Mouse (Mus musculus) ES-E14 (cell line): ENCODE measurements around the gene Nek8. TPM values are rescaled to one million over a fixed set of nuclear protein-coding genes. Genes with fewer than 3 reads are reported as not detected.

Experiments
- DNase-seq: peaks from one replicate; pipeline ENCODE4 v3.0.0-alpha.2; 2013; ENCODE audit warnings: low read depth, low spot score
- H3K27ac ChIP-seq: 2 replicates; pipeline ENCODE4 v1.5.1; 2012; ENCODE audit warnings: low read depth, mild to moderate bottlenecking, low read length, moderate library complexity, mixed read lengths; ENCODE audit not compliant: poor library complexity, insufficient read depth, severe bottlenecking
- H3K36me3 ChIP-seq: 2 replicates; pipeline ENCODE4 v1.6.1; 2012; ENCODE audit warnings: mild to moderate bottlenecking, low read length, moderate library complexity, mixed read lengths; ENCODE audit not compliant: control insufficient read depth, poor library complexity, insufficient read depth, severe bottlenecking
- H3K4me1 ChIP-seq, 2 experiments: fragments of 150-350 bp in 1 of 2; sonication (generic) in 1 of 2; 2 replicates each; pipeline ENCODE4 v1.6.1; 2012; ENCODE audit warnings: low read length in 2 of 2, mild to moderate bottlenecking in 1 of 2, mixed read lengths in 1 of 2; ENCODE audit not compliant: control insufficient read depth in 2 of 2, insufficient read depth in 2 of 2, poor library complexity in 1 of 2
- H3K4me3 ChIP-seq, 2 experiments: fragments of 150-350 bp in 1 of 2; sonication (generic) in 1 of 2; 2 replicates each; pipeline ENCODE4 v1.5.1; 2012; ENCODE audit warnings: low read length in 2 of 2, low read depth in 1 of 2, mild to moderate bottlenecking in 1 of 2, mixed read lengths in 1 of 2; ENCODE audit not compliant: insufficient read depth in 1 of 2, poor library complexity in 1 of 2, severe bottlenecking in 1 of 2
- H3K9ac ChIP-seq: 2 replicates; pipeline ENCODE4 v1.6.1; 2012; ENCODE audit warnings: low read depth, mild to moderate bottlenecking, low read length, mixed read lengths; ENCODE audit not compliant: poor library complexity, insufficient read depth, severe bottlenecking
- H3K9me3 ChIP-seq: fragments of 150-350 bp; sonication (generic); 2 replicates; pipeline ENCODE4 v1.6.1; 2012; ENCODE audit warnings: low read depth, mild to moderate bottlenecking, low read length; ENCODE audit not compliant: control insufficient read depth, insufficient read depth
- CHD2 ChIP-seq: IDR thresholded peaks from 2 replicates; pipeline ENCODE4 v1.6.1; 2014; ENCODE audit warnings: mild to moderate bottlenecking, low read depth, low read length, inconsistent platforms
- HCFC1 ChIP-seq: IDR thresholded peaks from 2 replicates; pipeline ENCODE4 v1.6.1; 2012; ENCODE audit warnings: low read length, inconsistent platforms, borderline replicate concordance; ENCODE audit not compliant: insufficient read depth
- MAFK ChIP-seq: IDR thresholded peaks from 2 replicates; pipeline ENCODE4 v1.6.1; 2014; ENCODE audit warnings: mild to moderate bottlenecking, low read depth, low read length, inconsistent platforms; ENCODE audit not compliant: insufficient read depth
- ZC3H11A ChIP-seq: IDR thresholded peaks from 2 replicates; pipeline ENCODE4 v1.6.1; 2012; ENCODE audit warnings: low read depth, mild to moderate bottlenecking, inconsistent platforms, low read length, borderline replicate concordance
- ZNF384 ChIP-seq: IDR thresholded peaks from 2 replicates; pipeline ENCODE4 v1.6.1; 2012; ENCODE audit warnings: low read depth, low read length, inconsistent platforms
- in situ Hi-C, 2 experiments: fragments of 600-800 bp; cut with MboI; formaldehyde crosslinking; loops; one replicate each; pipeline ENCODE4 v1.15.1; 2025; ENCODE audit warnings: low sequenced_read_pairs in 2 of 2, inconsistent platforms in 1 of 2; ENCODE audit not compliant: unreplicated experiment in 2 of 2
- total RNA-seq: library from RNA; depleted of rRNA; stranded (reverse); fragments of 300-350 nt; gene quantifications from 2 replicates; pipeline ENCODE4 v1.2.3, GENCODE M21; 2012; rRNA removed

Nek8 gene
- 15.3 and 25.4 TPM in 2 replicates for total RNA-seq

- no peaks in the 10 kb centered on the region for H3K9me3 ChIP-seq
- in situ Hi-C loops: no loop called here
- peak within 1 kb of the TSS; percentile 84 for H3K9ac ChIP-seq
- H3K4me1 ChIP-seq: peaks cover 0 to 8% of the 10 kb centered on the region in 2 experiments; a peak in 1 of 4 replicates
- TF ChIP-seq CHD2: no peak
- no peak for TF ChIP-seq ZNF384
- TF ChIP-seq MAFK: no peak
- TF ChIP-seq HCFC1: no peak
- TF ChIP-seq ZC3H11A: no peak
- H3K36me3 ChIP-seq: peaks cover 20% of the 10 kb centered on the region
- H3K27ac ChIP-seq: peak within 1 kb of the TSS; percentile 79
- H3K4me3 ChIP-seq: peak within 1 kb of the TSS; percentile 88 to 90
- DNase-seq: peak; percentile 94
Measured at GRCm38 (mm10) chr11:78176402-78176862, at the start of gene Nek8, which contains the start of gene Tlcd1. Gene Nek8, minus strand, starts transcription at chr11:78176675. Gene Tlcd1, plus strand, starts transcription at chr11:78176711.

DNA sequence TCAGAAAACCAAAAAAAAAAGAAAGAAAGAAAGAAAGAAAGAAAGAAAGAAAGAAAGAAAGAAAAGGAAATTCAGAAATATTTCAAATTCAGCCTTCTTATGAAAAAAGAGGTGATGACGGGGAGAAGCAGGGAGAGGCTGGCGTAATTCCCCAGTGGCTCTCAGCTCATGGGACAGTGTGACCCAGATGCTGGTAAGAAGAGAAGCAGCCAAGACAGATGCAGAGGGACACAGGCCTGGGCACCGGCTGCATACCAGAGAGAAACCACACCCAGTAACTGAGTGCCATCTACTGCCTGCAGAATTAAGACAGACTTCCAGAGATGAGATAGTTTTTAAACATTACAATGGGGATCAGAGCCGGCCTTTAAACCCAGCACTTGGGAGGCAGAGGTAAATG lies 47.1 kb upstream of the Nek8 start:
- Histone ChIP-seq H3K36me3 (peaks cover 81% of the 10 kb centered on the region), H3K4me1 (no peaks in the 10 kb centered on the region), H3K27ac (no peak overlapping the region), H3K4me3 (no peak overlapping the region), H3K9me3 (no peaks in the 10 kb centered on the region), H3K9ac (no peak overlapping the region)
- no peak for DNase-seq
- in situ Hi-C loops: no loop called here
- TF ChIP-seq ZC3H11A: no peak
- no peak for TF ChIP-seq HCFC1
- TF ChIP-seq MAFK: no peak
- no peak for TF ChIP-seq CHD2
- TF ChIP-seq ZNF384: no peak

- no peak for DNase-seq
- no peaks in the 10 kb centered on the region for H3K9me3 ChIP-seq
- no peak overlapping the region for H3K27ac ChIP-seq
- TF ChIP-seq MAFK: no peak
- no peak for TF ChIP-seq CHD2
- TF ChIP-seq ZNF384: no peak
- no peak for TF ChIP-seq HCFC1
- TF ChIP-seq ZC3H11A: no peak
- no peak overlapping the region for H3K9ac ChIP-seq
- peaks cover 66% of the 10 kb centered on the region for H3K36me3 ChIP-seq
- in situ Hi-C loops: loop anchor here in 1 of 2 experiments (5.0 kb wide), 1 partner anchor 66 kb away; no protein-coding TSS in a partner anchor
- H3K4me1 ChIP-seq: no peaks in the 10 kb centered on the region
- no peak overlapping the region for H3K4me3 ChIP-seq
Measured at GRCm38 (mm10) chr11:78215709-78216317, 39.3 kb upstream of the Nek8 start.

DNA sequence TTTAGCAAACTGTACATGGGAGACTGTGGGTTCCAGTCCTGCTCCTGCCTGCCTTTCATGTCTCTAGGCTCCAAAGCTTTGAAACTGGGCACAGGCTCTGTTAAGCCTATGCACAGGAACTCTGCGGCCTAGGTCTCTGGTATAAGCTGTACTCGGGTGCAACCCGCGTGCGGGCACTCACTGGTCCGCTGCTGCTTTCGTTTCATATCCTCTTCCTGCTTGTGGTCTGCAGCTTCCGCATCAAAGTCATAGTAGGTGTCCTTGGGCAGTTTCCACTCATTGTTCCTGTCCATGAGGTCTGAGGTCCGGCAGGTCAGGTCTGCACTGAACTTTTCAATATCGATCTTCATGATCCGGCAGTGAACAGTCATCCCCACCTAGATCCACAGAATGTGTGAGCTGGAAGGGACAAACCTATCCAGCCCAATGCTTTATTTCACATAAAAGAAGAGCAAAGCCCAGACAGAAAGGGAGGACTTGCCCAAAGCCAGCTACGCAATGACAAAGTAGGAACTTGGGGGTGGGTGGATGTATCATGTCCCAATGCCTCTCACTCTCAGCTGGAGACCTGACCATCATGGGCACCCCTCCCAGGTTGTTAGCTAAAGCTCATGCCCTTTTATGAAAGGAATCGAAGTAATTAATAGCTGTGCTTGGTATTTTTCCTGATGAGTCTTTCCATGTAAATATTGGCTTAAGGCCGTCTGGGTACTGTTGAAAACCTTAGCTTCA lies 36.8 kb upstream of the Nek8 start:
- Histone ChIP-seq H3K27ac (no peak overlapping the region), H3K9me3 (no peaks in the 10 kb centered on the region), H3K9ac (no peak overlapping the region), H3K4me3 (no peak overlapping the region), H3K36me3 (peaks cover 73% of the 10 kb centered on the region), H3K4me1 (no peaks in the 10 kb centered on the region)
- in situ Hi-C loops: no loop called here
- DNase-seq: no peak
- TF ChIP-seq HCFC1: no peak
